Mouse (Mus musculus) c-Kit-positive CD71-negative TER-119-negative erythroid progenitor cells, embryonic 14.5 days (primary cell): Measurements from ENCODE around the gene Smarcc2.

ENCODE experiments used
- DNase-seq: peaks from one replicate; pipeline ENCODE4 v3.0.0-alpha.2; 2013; ENCODE audit warnings: low read depth

Gene Smarcc2

GRCm38 (mm10) chr10:128516029-128516428, 57.0 kb downstream of the Smarcc2 start:
- no peak for DNase-seq

GRCm38 (mm10) chr10:128516677-128517076, 57.6 kb downstream of the Smarcc2 start:
- no peak for DNase-seq

GRCm38 (mm10) chr10:128518833-128519232, 59.8 kb downstream of the Smarcc2 start:
- DNase-seq, result no peak

- DNase-seq, result no peak
These were observed 61.5 kb downstream of the Smarcc2 start for GRCm38 (mm10) chr10:128520591-128520990.

GRCm38 (mm10) chr10:128522351-128522750, 63.3 kb downstream of the Smarcc2 start:
- no peak for DNase-seq

GRCm38 (mm10) chr10:128524111-128524731, 65.2 kb downstream of the Smarcc2 start:
- DNase-seq, result no peak

- peak; percentile 55 for DNase-seq
These were observed 65.9 kb downstream of the Smarcc2 start for GRCm38 (mm10) chr10:128524732-128525662.

- peak; percentile 97 for DNase-seq
These were observed 66.7 kb downstream of the Smarcc2 start, which contains the start of gene Esyt1 for GRCm38 (mm10) chr10:128525671-128526308. Esyt1 (minus strand) TSS chr10:128525871.

- DNase-seq, result no peak
These were observed 67.6 kb downstream of the Smarcc2 start for GRCm38 (mm10) chr10:128526366-128527356.

- no peak for DNase-seq
These were observed 76.2 kb downstream of the Smarcc2 start for GRCm38 (mm10) chr10:128535206-128535605.

GRCm38 (mm10) chr10:128535624-128536265, 76.7 kb downstream of the Smarcc2 start:
- DNase-seq, result no peak

GRCm38 (mm10) chr10:128536266-128536940, 77.4 kb downstream of the Smarcc2 start:
- DNase-seq, result peak; percentile 98

- no peak for DNase-seq
These were observed 79.4 kb downstream of the Smarcc2 start for GRCm38 (mm10) chr10:128538340-128538870.
